Mouse (Mus musculus) limb, embryonic 12.5 days (tissue): Measurements from ENCODE around the gene Recql5. TPM values are rescaled to one million over a fixed set of nuclear protein-coding genes. Genes with fewer than 3 reads are reported as not detected.

Source experiments
- ATAC-seq: fragments of 200-750 bp; cut with Nextera tagmentation; 2 replicates; pipeline ENCODE4 v1.8.0; 2017; ENCODE audit warnings: low read depth, moderate TSS enrichment; ENCODE audit not compliant: insufficient number of reproducible peaks, insufficient read depth, low FRiP score, low TSS enrichment
- H3K27ac ChIP-seq: fragments of 300-500 bp; sonication (generic); 2 replicates; pipeline ENCODE4 v1.5.1; 2016; ENCODE audit warnings: mild to moderate bottlenecking, moderate library complexity
- H3K27me3 ChIP-seq: fragments of 300-500 bp; sonication (generic); 2 replicates; pipeline ENCODE4 v1.6.1; 2016; ENCODE audit warnings: mild to moderate bottlenecking, moderate library complexity
- H3K36me3 ChIP-seq: fragments of 300-500 bp; sonication (generic); 2 replicates; pipeline ENCODE4 v1.6.1; 2016; ENCODE audit warnings: mild to moderate bottlenecking, moderate library complexity
- H3K4me1 ChIP-seq: fragments of 300-500 bp; sonication (generic); replicated peaks from 2 replicates; pipeline ENCODE4 v1.6.1; 2016
- H3K4me2 ChIP-seq: fragments of 300-500 bp; sonication (generic); 2 replicates; pipeline ENCODE4 v1.6.1; 2016; ENCODE audit warnings: mild to moderate bottlenecking, moderate library complexity
- H3K4me3 ChIP-seq: fragments of 300-500 bp; sonication (generic); replicated peaks from 2 replicates; pipeline ENCODE4 v1.5.1; 2016; ENCODE audit warnings: mild to moderate bottlenecking
- H3K9ac ChIP-seq: fragments of 300-500 bp; sonication (generic); replicated peaks from 2 replicates; pipeline ENCODE4 v1.6.1; 2016; ENCODE audit warnings: mild to moderate bottlenecking, moderate library complexity
- H3K9me3 ChIP-seq: fragments of 300-500 bp; sonication (generic); 2 replicates; pipeline ENCODE4 v1.6.1; 2016; ENCODE audit warnings: mild to moderate bottlenecking, moderate library complexity
- WGBS: fragments of 180-500 bp; shearing (Covaris S2); methylation state at CpG from one replicate; pipeline ENCODE4 v1.1.7; 2016; 5-methylcytosine and 5-hydroxymethylcytosine counted together
- polyA plus RNA-seq: library from polyadenylated mRNA; unstranded; fragments of >200 nt; fragmentation: Nextera tagmentation; extraction: Ambion mirVana; gene quantifications from 2 replicates; pipeline ENCODE4 v1.2.1, GENCODE M21; 2016

Gene Recql5
- polyA plus RNA-seq, 1 experiment from 2014 or later, result 24.7 TPM

DNA sequence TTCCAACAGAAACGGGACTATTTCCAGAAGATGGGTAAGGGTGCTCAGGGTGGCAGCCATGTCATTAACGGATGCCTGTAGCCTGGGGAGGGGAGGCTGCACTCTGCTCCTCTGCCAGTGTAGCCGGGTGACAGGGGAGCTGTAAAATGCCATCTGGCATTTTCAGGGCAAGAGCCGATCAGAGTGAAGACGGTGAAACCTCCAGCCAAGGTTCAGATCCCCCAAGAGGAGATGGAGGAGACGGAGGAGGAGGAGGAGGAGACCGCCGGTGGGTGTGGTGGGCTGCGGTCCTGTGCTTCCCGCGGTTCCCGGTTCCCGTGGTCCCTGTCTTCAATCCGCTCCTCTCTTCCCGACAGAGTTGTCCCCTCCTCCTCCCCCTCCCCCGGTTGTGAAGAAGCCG is 50.0 kb downstream of the Recql5 start:
- Histone ChIP-seq H3K4me1 (0 out of 2 replicates have a peak, but pooled peaks cover 3% of the 10 kb centered on the region), H3K4me2 (no peak overlapping the region), H3K4me3 (no peak overlapping the region), H3K9ac (no peak overlapping the region; the same call in 1 of the 2 replicates), H3K9me3 (no peaks in the 10 kb centered on the region), H3K36me3 (no peaks in the 10 kb centered on the region), H3K27me3 (peaks cover 36% of the 10 kb centered on the region), H3K27ac (no peak overlapping the region)
- WGBS, result 21% methylated on average over 17 of the region's 17 CpGs
- no peak for ATAC-seq

DNA sequence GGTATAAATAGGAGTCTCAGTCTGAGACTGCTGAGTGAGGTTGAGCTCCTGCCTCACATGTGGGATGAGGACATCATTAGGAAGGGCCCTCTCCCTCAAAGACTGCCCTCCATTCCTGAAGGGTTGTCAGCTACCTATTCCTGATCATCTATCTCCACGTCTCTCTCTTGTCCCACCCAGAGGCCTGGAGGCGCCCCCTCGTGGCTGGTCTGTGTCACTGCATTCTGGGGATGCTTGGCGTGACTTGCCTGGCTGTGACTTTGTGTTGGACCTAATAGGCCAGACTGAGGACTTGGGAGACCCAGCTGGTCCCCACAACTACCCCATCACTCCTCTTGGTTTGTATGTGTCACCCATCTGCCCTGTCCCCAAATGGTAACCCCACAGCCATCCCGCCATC is 52.3 kb downstream of the Recql5 start:
- ATAC-seq, result no peak
- H3K9me3 ChIP-seq, result no peaks in the 10 kb centered on the region
- H3K4me1 ChIP-seq, result 0 out of 2 replicates have a peak, but pooled peaks cover 3% of the 10 kb centered on the region
- H3K27me3 ChIP-seq, result peaks cover 36% of the 10 kb centered on the region
- WGBS, result 30% methylated on average over 5 of the region's 5 CpGs
- H3K9ac ChIP-seq, result no peak overlapping the region
- H3K27ac ChIP-seq, result no peak overlapping the region
- H3K4me2 ChIP-seq, result no peak overlapping the region
- H3K4me3 ChIP-seq, result no peak overlapping the region
- no peaks in the 10 kb centered on the region for H3K36me3 ChIP-seq

DNA sequence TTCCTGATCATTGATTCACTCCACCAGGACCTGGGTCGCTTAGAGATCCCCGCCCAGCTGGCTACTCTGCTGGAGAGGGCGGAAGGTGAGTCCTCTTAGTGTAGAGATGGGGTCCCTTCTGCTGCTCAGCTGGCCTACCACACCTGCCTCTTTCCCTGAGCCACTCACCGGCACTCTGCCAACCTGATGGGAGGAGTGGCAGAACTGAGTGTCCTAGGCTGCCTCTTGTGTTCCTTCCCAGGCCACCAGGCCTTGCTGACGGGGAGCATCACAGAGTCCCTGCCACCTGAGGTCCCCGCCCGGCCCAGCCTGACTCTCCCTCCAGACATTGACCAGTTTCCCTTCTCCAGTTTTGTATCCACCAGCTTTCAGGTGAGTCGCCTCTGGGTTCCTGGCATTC is 55.2 kb downstream of the Recql5 start:
- no peak overlapping the region for H3K27ac ChIP-seq
- H3K36me3 ChIP-seq, result no peaks in the 10 kb centered on the region
- peaks cover 22% of the 10 kb centered on the region for H3K27me3 ChIP-seq
- ATAC-seq, result no peak
- H3K4me2 ChIP-seq, result no peak overlapping the region
- no peak overlapping the region for H3K4me3 ChIP-seq
- no peaks in the 10 kb centered on the region for H3K4me1 ChIP-seq
- no peaks in the 10 kb centered on the region for H3K9me3 ChIP-seq
- WGBS, result 76% methylated on average over 8 of the region's 8 CpGs
- H3K9ac ChIP-seq, result no peak overlapping the region

DNA sequence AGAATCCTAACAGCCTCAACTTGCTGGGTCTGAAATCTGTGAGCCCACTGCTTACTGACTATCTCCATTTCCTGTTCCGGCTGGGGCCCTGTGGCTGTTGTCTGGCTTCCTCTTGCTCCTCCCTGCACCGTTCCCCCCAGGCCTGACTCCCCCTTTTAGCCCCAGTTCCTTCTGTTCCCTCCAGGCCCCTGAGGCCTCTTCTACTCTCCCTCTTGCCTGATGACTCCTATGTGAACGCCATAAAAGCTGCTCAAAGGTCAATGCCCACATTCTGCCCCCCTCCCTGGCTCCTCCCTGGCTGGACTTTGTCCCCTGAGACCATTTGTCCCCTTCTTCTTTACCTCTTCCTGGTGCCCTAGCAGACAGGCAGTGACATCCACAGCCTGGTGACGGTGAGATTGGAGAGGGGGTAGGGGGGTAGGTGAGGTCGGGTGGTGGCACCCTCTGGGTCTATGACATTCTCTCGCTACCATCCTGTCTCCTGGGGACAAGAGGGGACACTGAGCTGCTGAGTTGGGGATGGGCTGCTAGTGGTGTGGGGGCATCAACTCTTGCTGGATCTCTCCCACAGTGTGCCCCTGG is 56.0 kb downstream of the Recql5 start:
- no peaks in the 10 kb centered on the region for H3K4me1 ChIP-seq
- H3K4me2 ChIP-seq, result no peak overlapping the region
- H3K4me3 ChIP-seq, result no peak overlapping the region
- peaks cover 14% of the 10 kb centered on the region for H3K27me3 ChIP-seq
- WGBS, result 58% methylated on average over 6 of the region's 6 CpGs
- H3K9ac ChIP-seq, result no peak overlapping the region
- no peaks in the 10 kb centered on the region for H3K36me3 ChIP-seq
- ATAC-seq, result no peak
- no peak overlapping the region for H3K27ac ChIP-seq
- H3K9me3 ChIP-seq, result no peaks in the 10 kb centered on the region

DNA sequence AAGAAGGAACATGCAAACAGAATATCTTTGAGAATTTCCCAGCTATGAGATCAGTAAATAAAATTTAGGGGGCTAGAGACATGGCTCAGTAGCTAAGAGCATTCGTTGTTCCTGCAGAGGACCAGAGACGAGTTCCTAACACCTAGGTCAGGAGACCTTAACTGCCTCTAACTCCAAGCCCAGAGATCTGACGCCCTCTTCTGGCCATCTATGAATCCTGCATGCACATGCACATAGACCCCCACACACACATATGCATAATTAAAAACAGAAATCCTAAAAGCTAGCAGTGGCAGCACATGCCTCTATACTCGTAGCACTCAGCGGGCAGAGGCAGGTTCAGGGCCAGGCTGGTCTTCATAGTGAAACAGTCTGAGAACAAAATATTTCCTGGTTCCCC is 56.8 kb downstream of the Recql5 start:
- no peak for ATAC-seq
- no peak overlapping the region for H3K4me3 ChIP-seq
- H3K36me3 ChIP-seq, result no peaks in the 10 kb centered on the region
- WGBS, result 72% methylated on average over 5 of the region's 5 CpGs
- no peak overlapping the region for H3K27ac ChIP-seq
- H3K9ac ChIP-seq, result no peak overlapping the region
- H3K4me2 ChIP-seq, result no peak overlapping the region
- H3K27me3 ChIP-seq, result peaks cover 6% of the 10 kb centered on the region; the same call in 1 of the 2 replicates
- no peaks in the 10 kb centered on the region for H3K4me1 ChIP-seq
- no peaks in the 10 kb centered on the region for H3K9me3 ChIP-seq

- no peak overlapping the region for H3K4me3 ChIP-seq
- no peak overlapping the region for H3K9ac ChIP-seq
- no peak overlapping the region for H3K27ac ChIP-seq
- no peak overlapping the region for H3K4me2 ChIP-seq
- H3K9me3 ChIP-seq, result no peaks in the 10 kb centered on the region
- 0 out of 2 replicates have a peak, but pooled peaks cover 5% of the 10 kb centered on the region for H3K27me3 ChIP-seq
- no peak for ATAC-seq
- no peaks in the 10 kb centered on the region for H3K4me1 ChIP-seq
- H3K36me3 ChIP-seq, result no peaks in the 10 kb centered on the region
- 92% methylated on average over 3 of the region's 3 CpGs for WGBS
Measured at GRCm38 (mm10) chr11:115875935-115876334, 57.3 kb downstream of the Recql5 start.

DNA sequence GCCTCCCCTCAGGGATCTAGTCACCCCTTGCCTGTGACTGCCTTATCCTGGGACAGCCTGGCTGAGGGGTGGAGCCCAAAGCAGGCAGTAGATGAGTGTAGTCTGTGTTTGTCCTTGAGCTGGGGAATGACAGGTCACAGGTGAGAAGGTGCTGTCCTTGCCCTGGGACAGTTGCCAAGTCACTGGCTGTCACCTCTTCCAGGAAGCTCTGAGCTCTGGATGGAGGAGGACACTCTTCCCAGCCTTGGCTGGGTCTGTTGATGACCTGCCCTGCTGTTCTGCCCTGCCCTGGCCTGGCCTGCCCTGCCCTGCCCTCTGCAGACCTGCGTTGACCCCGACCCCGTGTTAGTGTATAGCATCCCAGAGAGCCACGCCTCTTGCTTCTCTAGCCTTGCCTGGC is 60.8 kb downstream of the Recql5 start:
- H3K4me1 ChIP-seq, result no peaks in the 10 kb centered on the region
- H3K9me3 ChIP-seq, result no peaks in the 10 kb centered on the region
- no peak overlapping the region for H3K27ac ChIP-seq
- H3K9ac ChIP-seq, result no peak overlapping the region
- ATAC-seq, result no peak
- WGBS, result 59% methylated on average over 4 of the region's 4 CpGs
- H3K4me3 ChIP-seq, result no peak overlapping the region
- H3K27me3 ChIP-seq, result 0 out of 2 replicates have a peak, but pooled peaks cover 5% of the 10 kb centered on the region
- H3K4me2 ChIP-seq, result no peak overlapping the region
- no peaks in the 10 kb centered on the region for H3K36me3 ChIP-seq

GRCm38 (mm10) chr11:115869393-115869792 is 63.9 kb downstream of the Recql5 start:
- Histone ChIP-seq H3K27ac (no peak overlapping the region), H3K9ac (no peak overlapping the region), H3K36me3 (no peaks in the 10 kb centered on the region), H3K9me3 (no peaks in the 10 kb centered on the region), H3K4me1 (no peaks in the 10 kb centered on the region), H3K4me3 (no peak overlapping the region), H3K4me2 (no peak overlapping the region), H3K27me3 (peaks cover 11% of the 10 kb centered on the region; the same call in 1 of the 2 replicates)
- no peak for ATAC-seq
- WGBS, result 82% methylated on average over 8 of the region's 8 CpGs

DNA sequence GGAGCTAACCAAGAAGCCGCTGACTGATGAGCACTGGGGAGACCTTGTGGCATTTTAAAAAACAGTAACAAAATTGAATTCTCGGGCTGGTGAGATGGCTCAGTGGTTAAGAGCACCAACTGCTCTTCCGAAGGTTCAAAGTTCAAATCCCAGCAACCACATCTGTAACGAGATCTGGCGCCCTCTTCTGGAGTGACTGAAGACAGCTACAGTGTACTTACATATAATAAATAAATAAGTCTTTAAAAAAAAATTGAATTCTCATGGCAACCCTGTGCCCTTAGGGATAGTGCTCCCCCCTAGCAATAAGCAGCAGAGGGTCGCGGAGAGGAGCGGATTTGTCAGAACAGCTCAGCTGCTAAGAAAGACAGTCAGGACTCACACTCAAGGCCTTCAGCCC is 69.4 kb downstream of the Recql5 start:
- WGBS, result 85% methylated on average over 8 of the region's 8 CpGs
- Histone ChIP-seq H3K36me3 (no peaks in the 10 kb centered on the region), H3K27me3 (peaks cover 46% of the 10 kb centered on the region), H3K9me3 (no peaks in the 10 kb centered on the region), H3K4me3 (no peak overlapping the region), H3K27ac (no peak overlapping the region), H3K4me1 (peaks cover 9% of the 10 kb centered on the region; the same call in 1 of the 2 replicates), H3K9ac (no peak overlapping the region), H3K4me2 (no peak overlapping the region)
- no peak for ATAC-seq

DNA sequence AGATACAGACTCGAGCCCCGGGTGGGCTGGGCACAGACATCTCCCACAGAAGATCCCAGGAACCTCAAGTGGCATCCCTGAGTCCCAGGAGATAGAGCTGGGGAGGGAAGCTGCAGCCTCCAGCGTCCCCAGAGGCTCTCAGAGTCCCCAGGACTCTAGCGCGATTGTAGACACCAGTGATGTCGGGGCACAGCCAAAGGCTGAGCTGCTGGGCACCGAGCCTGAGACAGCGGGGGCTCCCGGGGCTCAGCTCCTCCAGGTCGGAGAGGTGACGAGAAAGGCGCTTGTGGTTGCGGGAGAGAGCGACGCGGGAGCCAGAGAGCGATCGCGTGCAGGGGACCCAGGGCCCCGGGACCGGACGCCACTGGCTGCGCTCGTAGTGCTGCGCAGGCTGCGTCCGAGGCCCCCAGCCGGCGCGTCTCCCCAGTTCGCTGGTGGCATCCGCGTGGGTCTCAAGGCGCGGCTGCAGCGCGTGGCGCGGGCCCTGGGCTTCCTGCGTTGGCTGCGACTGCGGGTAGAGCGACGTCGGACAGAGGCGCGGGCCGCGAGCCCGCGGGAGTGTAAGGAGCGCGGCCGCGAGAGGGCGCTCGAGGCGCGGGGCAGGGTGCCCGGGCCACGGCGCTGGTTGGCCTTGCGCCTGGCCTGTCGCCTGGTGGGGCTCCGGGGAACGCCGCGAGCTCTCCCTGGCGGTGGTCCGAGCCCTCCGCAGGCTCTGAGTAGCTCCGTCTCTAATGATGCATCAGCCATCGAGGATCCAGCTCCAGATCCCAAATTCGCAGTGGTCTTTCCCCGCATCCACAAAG is 73.9 kb downstream of the Recql5 start:
- Histone ChIP-seq H3K9ac (no peak overlapping the region; the same call in 1 of the 2 replicates), H3K36me3 (no peaks in the 10 kb centered on the region), H3K4me2 (peak overlapping the region; percentile 63), H3K9me3 (no peaks in the 10 kb centered on the region), H3K4me3 (peak overlapping the region; percentile 42), H3K27me3 (peaks cover 72% of the 10 kb centered on the region), H3K4me1 (peaks cover 9% of the 10 kb centered on the region; the same call in 1 of the 2 replicates), H3K27ac (no peak overlapping the region)
- WGBS, result 2% methylated on average over 75 of the region's 75 CpGs
- ATAC-seq, result peak; percentile 45; the same call in 1 of the 2 replicates

- Histone ChIP-seq H3K27me3 (peaks cover 72% of the 10 kb centered on the region), H3K4me3 (peak within 1 kb of the TSS; percentile 42), H3K9ac (no peak within 1 kb of the TSS; the same call in 1 of the 2 replicates), H3K4me1 (peaks cover 9% of the 10 kb centered on the region; the same call in 1 of the 2 replicates), H3K4me2 (peak within 1 kb of the TSS; percentile 63), H3K27ac (no peak within 1 kb of the TSS), H3K9me3 (no peaks in the 10 kb centered on the region), H3K36me3 (no peaks in the 10 kb centered on the region)
- WGBS, result 12% methylated on average over 27 of the region's 27 CpGs
- no peak for ATAC-seq
Measured at GRCm38 (mm10) chr11:115858354-115858753, 74.9 kb downstream of the Recql5 start, which contains the start of gene Myo15b. Gene Myo15b, plus strand, starts transcription at chr11:115858406.
